Mouse (Mus musculus) right cerebral cortex, adult 18-20 months (tissue): ENCODE measurements at regions not wholly inside any gene's neighbourhood (a gene's known extent, or its start where the extent isn't known, plus 50 kb on each side); places are given as distances from the start of the nearest gene placed in this dataset.

Experiments used
- DNase-seq: peaks from one replicate; pipeline ENCODE4 v3.0.0; 2022; ENCODE audit warnings: mixed read lengths

- no peak for DNase-seq
Observed at GRCm38 (mm10) chr11:52552860-52553259, 156.6 kb downstream of the 9530068E07Rik start.

GRCm38 (mm10) chr11:52557836-52558235 lies 161.6 kb downstream of the 9530068E07Rik start:
- no peak for DNase-seq

GRCm38 (mm10) chr11:52558782-52559181 lies 162.6 kb downstream of the 9530068E07Rik start:
- no peak for DNase-seq

- DNase-seq, result no peak
Observed at GRCm38 (mm10) chr11:52561281-52561680, 165.1 kb downstream of the 9530068E07Rik start.

- DNase-seq, result no peak
Observed at GRCm38 (mm10) chr11:52565457-52565856, 169.2 kb downstream of the 9530068E07Rik start.

- DNase-seq, result peak; percentile 52
Observed at GRCm38 (mm10) chr11:52566026-52566425, 169.8 kb downstream of the 9530068E07Rik start.

- peak; percentile 43 for DNase-seq
Observed at GRCm38 (mm10) chr11:52567945-52568687, 171.9 kb downstream of the 9530068E07Rik start.

- DNase-seq, result no peak
Observed at GRCm38 (mm10) chr11:52568794-52569193, 172.6 kb downstream of the 9530068E07Rik start.

- no peak for DNase-seq
Observed at GRCm38 (mm10) chr11:52569759-52570158, 173.5 kb downstream of the 9530068E07Rik start.

- DNase-seq, result no peak
Observed at GRCm38 (mm10) chr11:52578471-52578870, 182.2 kb downstream of the 9530068E07Rik start.

GRCm38 (mm10) chr11:52579764-52580377 lies 183.6 kb downstream of the 9530068E07Rik start:
- no peak for DNase-seq

- no peak for DNase-seq
Observed at GRCm38 (mm10) chr11:52591596-52592180, 172.7 kb upstream of the Fstl4 start.

- DNase-seq, result no peak
Observed at GRCm38 (mm10) chr11:52594092-52594491, 170.3 kb upstream of the Fstl4 start.

- DNase-seq, result no peak
Observed at GRCm38 (mm10) chr11:52601196-52601595, 163.2 kb upstream of the Fstl4 start.

GRCm38 (mm10) chr11:52602061-52602561 lies 162.3 kb upstream of the Fstl4 start:
- peak; percentile 58 for DNase-seq

- DNase-seq, result no peak
Observed at GRCm38 (mm10) chr11:52602796-52603195, 161.6 kb upstream of the Fstl4 start.

GRCm38 (mm10) chr11:52610681-52611165 lies 153.7 kb upstream of the Fstl4 start:
- DNase-seq, result no peak

- DNase-seq, result no peak
Observed at GRCm38 (mm10) chr11:52615622-52616021, 148.8 kb upstream of the Fstl4 start.

- DNase-seq, result no peak
Observed at GRCm38 (mm10) chr11:52618646-52619045, 145.8 kb upstream of the Fstl4 start.

- no peak for DNase-seq
Observed at GRCm38 (mm10) chr11:52622861-52623260, 141.6 kb upstream of the Fstl4 start.

GRCm38 (mm10) chr11:52628875-52629274 lies 135.6 kb upstream of the Fstl4 start:
- no peak for DNase-seq

GRCm38 (mm10) chr11:52629776-52630175 lies 134.7 kb upstream of the Fstl4 start:
- DNase-seq, result no peak

GRCm38 (mm10) chr11:52631579-52631978 lies 132.9 kb upstream of the Fstl4 start:
- DNase-seq, result no peak

- no peak for DNase-seq
Observed at GRCm38 (mm10) chr11:52634189-52634588, 130.2 kb upstream of the Fstl4 start.
